Mouse (Mus musculus) adrenal gland, adult (tissue): ENCODE data around the gene Limd2.
"Not testable (repeated sequence)": the region's sequence is repeated elsewhere in the genome, so short reads cannot be mapped to it uniquely, and the experiment has no call there.

ENCODE experiments used
- DNase-seq, 2 experiments: peaks; one replicate each; pipeline ENCODE4 v3.0.0; 2022 to 2023; ENCODE audit warnings: low spot score in 1 of 2; ENCODE audit not compliant: inconsistent age in 2 of 2

Limd2 gene

DNA sequence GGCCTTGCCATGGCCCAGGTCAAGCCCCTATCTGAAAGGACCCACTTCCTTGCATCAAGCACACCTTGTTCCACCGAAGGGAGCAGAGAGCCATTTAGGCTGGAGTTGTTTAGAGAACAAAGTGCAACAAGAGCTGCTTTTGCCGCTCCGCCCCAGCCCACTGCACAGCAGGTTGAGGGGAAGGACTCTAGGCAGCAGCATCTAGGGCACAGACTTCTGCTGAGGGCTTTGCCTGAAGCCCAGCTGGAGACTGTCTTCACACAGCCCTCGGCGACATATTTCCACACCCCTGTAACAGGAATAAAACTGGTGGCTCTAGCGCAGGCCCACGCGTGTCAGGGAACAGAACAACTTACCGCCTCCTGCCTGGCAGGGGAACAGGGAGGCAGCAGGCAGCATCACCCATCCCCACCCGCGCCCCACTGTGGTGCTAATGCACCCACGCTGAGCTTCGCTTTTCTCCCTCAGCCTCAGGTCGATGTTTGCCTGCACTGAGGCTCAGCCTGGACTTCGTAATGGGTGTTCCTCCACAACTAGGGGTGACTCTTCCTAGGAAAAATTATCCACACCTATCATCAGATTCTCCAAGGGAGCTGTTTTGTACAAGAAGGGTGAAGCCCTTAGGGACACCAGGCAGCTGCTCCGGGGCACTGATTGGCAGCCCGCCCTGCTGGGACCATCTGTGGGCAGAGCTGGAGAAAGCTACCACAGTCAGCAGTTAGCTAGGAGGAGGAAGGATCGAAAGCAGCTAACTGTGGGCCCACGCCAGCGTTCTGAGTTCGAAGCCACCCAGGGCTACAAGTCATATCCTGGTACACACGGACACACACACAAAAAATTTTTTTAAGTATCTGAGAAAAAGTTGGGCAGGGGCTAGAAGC is at the start of gene Limd2, which contains the start of gene Gm10840:
Limd2 (minus strand) TSS at position 20 of the 881 bp plus-strand sequence.
Gm10840 (plus strand) TSS at position 10 of the 881 bp plus-strand sequence.
- DNase-seq: peak in 1 of 2 experiments; percentile 38

GRCm38 (mm10) chr11:106202123-106202465 is 41.4 kb upstream of the Limd2 start, which contains the start of gene Strada:
Gene Strada (minus strand): TSS chr11:106202168.
- DNase-seq: no peak

- no peak for DNase-seq
These were observed 40.9 kb upstream of the Limd2 start for GRCm38 (mm10) chr11:106201337-106202122.

DNA sequence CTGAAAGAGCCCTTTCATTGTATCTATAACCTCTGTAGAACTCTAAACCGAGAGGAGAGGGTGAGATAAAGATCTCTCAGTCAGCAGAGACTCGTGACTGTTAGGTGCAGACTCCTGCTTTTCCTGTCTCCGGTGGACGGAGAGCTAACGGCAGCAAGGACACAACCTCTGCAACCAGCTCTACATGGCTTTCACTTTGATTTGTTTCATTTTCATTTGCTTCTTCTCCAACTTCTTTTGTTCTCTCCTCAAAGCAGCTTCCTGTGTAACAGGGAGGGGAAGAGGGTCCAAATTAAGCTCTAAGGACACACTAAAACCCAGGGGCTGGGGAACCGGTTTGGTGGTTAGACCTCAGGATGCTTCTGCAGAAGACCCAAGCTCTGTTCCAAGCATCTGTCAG is 40.1 kb upstream of the Limd2 start:
- DNase-seq: no peak

DNA sequence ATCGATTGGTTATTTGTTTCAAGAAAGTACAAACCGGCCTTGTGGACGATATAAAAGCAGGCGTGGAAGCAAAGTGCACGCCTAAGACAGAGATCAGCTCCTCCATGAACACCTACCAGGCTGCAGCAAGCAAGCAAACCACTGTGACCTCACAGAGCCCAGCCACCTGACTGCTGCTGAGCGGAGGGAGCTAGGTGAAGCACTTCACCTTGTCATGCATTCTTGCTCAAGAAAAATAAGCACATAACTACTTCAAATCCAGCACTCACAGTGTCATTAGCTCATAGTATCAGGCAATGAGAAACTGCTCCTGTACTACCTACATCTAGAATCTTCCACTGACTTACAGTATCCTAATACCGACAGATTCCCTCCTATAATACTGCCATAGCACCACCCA is 39.3 kb upstream of the Limd2 start:
- not testable (repeated sequence) for DNase-seq

DNA sequence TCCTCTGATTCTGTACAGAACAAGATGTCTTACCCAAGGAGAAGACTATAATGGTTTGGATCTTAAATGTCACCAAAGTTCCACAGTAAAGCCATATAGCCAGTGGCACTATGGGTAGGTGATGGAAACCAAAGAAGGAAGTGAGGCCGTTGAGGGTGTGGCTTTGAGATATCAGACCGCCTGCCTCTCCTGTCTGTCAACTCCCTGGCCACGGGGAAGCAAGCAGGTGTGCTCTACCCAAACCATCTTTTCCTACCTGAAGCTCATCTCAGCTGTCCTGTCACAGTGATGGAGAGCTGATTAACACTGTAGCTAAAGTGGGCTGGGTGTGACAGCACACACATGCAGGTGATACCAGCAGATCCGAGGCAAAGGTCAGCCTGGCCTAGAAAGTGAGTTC is 37.6 kb upstream of the Limd2 start:
- no peak for DNase-seq

DNA sequence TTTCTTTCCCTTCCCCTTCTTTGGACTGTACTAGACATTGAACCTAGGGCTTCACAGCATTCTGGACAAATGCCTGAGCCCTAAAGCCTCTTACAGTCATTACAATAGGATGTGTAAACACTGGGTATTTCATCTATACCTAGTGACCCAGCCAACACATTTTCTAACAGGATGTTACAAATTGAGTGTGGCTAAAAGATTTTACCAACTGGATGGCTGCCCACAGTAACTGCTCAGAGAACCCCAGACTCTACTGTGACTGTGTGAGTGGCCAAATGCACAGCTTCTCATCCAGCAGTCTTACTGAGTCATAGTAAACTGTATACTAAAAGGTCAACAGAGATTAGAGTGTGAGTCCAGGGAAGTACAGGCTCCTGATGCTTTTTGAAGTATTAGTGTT is 34.7 kb upstream of the Limd2 start:
- DNase-seq: no peak

- DNase-seq: no peak
These were observed 34.2 kb upstream of the Limd2 start for GRCm38 (mm10) chr11:106194891-106195290.

DNA sequence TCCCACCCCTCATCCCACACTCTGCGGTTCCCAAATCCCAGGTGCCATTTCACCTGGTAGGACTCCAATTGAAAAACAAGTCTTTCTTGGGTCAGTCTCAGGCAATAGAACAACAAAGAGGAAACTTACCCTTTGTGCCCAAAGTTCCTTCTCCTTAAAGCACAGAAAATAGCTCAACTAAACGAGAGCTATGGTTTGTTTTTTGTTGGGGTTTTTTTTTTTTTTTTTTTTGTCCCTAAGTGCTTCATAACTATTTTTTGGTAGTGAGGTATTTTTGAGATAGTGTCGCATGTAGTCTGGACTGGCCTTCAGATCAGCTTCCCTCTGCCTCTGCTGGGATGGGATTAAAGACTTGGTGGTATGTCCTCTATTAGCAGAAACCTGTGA is 33.5 kb upstream of the Limd2 start:
- no peak for DNase-seq

DNA sequence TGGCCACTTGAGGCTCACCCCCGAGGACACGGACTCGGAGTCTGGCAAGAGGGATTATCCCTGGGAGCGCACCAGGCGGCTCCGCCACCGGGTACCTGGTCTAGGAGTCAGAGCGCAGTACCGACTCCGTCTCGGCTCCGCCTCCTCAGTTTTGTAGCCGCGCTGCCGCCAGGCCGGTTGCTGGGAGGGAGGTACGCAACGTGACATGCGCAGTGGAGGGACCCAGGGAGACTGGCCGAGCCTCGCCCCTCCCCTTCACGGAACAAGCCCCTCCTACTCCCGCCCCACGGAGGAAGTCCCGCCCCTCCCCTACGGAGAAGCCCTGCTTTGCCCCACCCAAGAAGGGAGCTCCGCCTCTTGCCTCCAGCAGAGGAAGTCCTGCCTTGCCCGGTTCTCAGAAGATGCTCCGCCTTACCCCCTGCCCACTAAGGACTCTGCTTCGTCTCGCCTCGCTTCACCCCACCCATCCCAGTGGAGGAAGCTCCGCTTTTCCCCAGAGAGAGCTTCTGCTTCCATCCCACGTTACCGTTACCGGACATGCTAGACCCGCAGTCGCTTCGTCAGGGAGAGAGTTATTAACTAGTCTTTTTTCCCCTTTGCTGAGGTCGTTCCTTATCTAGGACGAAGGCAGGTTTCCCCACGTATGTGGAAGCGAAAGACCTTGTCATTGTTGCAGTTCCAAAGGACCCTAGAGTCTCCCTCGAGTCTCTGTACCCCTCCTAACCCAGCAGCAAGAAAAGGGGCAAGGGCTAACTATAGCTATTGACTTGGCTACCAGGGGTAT is 32.9 kb upstream of the Limd2 start:
- DNase-seq: peak; percentile 98 to 99

- no peak for DNase-seq
These were observed 32.2 kb upstream of the Limd2 start for GRCm38 (mm10) chr11:106192657-106193370.

DNA sequence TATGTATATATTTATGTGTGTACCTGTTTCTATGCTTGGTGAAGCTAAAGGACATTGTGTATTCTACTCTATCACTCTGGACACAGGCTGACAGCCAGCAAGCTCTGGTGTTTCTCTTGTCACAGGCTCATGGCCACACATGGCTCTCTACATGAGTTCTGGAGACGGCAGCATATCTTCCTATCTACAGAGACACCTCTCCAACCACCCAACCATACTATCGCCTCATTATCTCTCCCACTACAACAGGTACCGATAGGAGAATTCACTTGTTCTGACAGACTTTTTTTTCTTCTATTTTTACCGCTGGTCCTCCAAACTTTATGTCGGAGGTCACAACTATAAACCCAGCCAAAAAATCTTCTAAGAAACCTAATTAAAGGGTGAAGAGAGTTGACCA is 31.6 kb upstream of the Limd2 start:
- DNase-seq: no peak

DNA sequence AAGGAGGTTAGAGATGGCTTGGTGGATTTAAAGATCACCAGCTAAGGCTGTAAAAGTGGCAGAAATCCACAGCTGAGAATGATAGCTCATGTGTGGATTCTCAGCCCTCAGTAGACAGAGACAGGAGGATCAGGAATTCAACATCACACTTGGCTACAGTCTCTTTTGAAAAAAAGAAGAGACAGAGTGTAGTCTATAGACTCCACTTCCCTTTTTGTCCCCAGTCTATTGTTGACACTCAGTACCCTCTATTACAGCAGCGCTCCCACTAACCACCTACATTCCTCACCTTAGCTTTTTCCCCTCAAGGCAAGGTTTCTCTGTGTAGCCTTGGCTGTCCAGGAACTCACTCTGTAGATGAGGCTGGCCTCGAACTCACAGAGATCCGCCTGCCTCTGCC is 31.1 kb upstream of the Limd2 start:
- DNase-seq: no peak

- no peak for DNase-seq
These were observed 26.7 kb upstream of the Limd2 start for GRCm38 (mm10) chr11:106187326-106187725.

DNA sequence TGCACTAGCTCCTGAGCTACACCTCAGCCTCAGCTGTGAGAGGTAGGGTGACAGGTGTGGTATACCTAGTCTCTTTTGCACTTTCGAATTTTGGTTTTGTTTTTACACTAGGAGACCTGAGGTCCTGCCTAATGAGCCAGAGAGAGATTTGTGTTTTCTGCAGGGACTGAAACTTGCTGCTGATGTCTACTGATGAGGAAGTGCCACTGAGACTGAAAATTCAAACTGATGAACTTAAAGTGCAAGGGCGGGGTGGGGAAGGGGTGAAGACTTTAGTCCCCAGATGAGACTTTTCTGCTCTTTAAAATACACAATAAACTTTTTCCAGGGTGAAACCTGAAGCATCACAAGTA is 19.8 kb upstream of the Limd2 start:
- DNase-seq: no peak

DNA sequence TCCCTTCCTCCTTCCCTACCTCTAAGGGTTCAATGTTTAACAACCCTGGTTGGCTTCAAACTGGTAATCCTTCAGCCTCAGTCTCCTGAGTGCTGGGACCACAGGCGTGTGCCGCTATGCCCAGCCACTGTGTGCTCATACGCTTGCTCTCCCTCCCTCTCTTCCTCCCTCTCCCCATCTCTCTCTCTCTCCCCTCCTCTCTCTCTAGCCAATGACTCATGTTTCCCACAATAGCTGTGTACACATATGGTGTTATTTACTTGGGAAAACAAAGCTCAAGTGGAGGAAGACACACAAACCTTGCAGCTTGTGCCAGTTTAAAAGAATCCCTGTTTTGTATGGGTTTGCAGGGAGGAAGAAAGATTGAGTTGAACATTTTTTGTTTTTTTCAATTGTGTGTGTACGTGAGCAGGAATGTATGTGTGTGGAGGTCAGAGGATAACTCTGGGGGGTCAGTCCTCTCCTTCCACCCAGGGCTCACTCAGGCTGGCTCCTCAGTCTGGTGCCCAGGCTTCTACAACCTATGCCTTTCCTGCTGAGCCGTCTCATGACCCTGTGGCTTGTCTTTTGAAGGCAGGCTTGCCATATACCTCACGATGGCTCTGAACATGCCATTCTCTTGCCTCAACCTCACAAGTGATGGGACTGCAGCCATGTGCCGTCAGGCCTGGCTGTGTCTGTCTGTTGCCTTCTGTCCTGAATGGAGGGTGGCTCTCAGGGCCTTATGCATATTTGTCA is 19.2 kb upstream of the Limd2 start:
- no peak for DNase-seq

DNA sequence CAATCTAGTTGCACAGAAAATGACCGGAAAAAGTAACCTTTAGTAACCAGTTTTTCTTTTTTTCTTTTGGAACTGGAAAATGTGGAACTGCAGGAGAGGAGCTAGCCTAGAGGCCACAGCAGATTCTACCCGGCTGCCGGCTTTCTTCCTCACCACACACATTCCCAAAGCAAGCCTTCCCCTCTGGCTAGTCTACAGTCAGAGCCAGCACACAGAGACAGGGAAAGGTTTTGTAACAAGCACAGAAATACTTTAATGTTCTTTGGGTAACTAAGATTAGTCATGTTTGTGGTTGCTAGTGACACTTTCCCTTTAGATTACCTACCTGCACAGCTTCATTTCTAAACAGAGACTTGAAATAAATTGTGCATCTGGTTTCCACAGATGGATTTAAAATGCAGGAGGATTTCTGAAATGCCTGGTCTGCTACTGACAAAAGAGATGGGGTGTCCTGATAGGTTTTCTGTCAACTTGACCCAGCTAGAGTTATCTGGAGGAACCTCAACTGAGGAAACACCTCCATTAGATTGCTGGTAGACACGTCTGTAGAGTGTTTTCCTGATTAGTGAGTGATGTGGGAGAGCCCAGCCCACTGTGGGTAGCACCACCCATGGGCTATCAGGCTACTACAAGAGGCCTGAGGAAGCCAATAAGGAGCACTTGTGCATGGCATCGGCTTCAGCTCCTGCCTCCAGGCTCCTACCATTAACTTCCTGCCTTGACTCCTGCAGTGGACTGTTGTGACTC is 17.5 kb upstream of the Limd2 start:
- DNase-seq: no peak

- DNase-seq: no peak
These were observed 15.7 kb upstream of the Limd2 start for GRCm38 (mm10) chr11:106176372-106176771.

DNA sequence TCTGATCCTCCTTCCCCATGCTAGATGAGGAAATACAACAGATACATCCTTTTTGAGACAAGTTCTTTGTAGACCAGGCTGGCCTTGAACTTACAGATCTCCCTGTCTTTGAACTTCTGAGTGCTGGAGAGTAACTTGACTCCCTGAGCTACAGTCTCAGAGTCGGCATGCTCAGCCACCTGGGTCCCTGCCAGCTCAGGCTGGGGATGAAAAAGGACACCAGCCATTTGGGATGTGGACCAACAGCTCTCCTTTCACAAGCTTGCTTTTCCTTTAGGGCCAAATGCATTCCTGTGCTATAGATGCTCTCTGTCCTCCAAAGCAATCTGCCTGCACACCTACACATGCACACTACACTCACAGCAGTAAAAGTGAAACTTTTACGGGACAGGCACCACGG is 14.4 kb upstream of the Limd2 start:
- DNase-seq: peak; percentile 42 to 60
